Mouse (Mus musculus) MEL (cell line): ENCODE measurements around the gene Copz1. TPM values are rescaled to one million over a fixed set of nuclear protein-coding genes. Genes with fewer than 3 reads are reported as not detected.

ENCODE experiments used
- DNase-seq: peaks from one replicate; pipeline ENCODE4 v3.0.0; 2011; ENCODE audit warnings: low read depth, low spot score
- H3K27ac ChIP-seq: 2 replicates; pipeline ENCODE4 v1.5.1; 2012; ENCODE audit warnings: low read depth, mild to moderate bottlenecking, control low read depth, low read length, moderate library complexity; ENCODE audit not compliant: control insufficient read depth
- H3K27me3 ChIP-seq, 2 experiments: fragments of 150-350 bp in 1 of 2; sonication (generic) in 1 of 2; 2 replicates each; pipeline ENCODE4 v1.6.1; 2012; ENCODE audit warnings: low read length in 2 of 2, mild to moderate bottlenecking in 2 of 2, improper control_type of control experiment in 1 of 2, moderate library complexity in 1 of 2; ENCODE audit not compliant: insufficient read depth in 2 of 2, control insufficient read depth in 1 of 2
- H3K36me3 ChIP-seq, 2 experiments: 2 replicates each; pipeline ENCODE4 v1.6.1; 2012 to 2014; ENCODE audit warnings: low read length in 2 of 2, improper control_type of control experiment in 1 of 2, inconsistent platforms in 1 of 2, mild to moderate bottlenecking in 1 of 2; ENCODE audit not compliant: insufficient read depth in 2 of 2, control insufficient read depth in 1 of 2
- H3K4me1 ChIP-seq, 2 experiments: fragments of 150-350 bp in 1 of 2; sonication (generic) in 1 of 2; 2 replicates each; pipeline ENCODE4 v1.6.1; 2012; ENCODE audit warnings: low read length in 2 of 2, improper control_type of control experiment in 1 of 2, mild to moderate bottlenecking in 1 of 2; ENCODE audit not compliant: insufficient read depth in 2 of 2, control insufficient read depth in 1 of 2
- H3K4me3 ChIP-seq, 2 experiments: fragments of 150-350 bp in 1 of 2; sonication (generic) in 1 of 2; 2 replicates each; pipeline ENCODE4 v1.5.1; 2012; ENCODE audit warnings: low read depth in 2 of 2, low read length in 2 of 2, mild to moderate bottlenecking in 2 of 2, moderate library complexity in 2 of 2, control low read depth in 1 of 2, improper control_type of control experiment in 1 of 2; ENCODE audit not compliant: control insufficient read depth in 1 of 2, insufficient read depth in 1 of 2
- H3K79me2 ChIP-seq: 2 replicates; pipeline ENCODE4 v1.6.1; 2012; ENCODE audit warnings: mild to moderate bottlenecking, low read length, moderate library complexity; ENCODE audit not compliant: control insufficient read depth, poor library complexity, insufficient read depth
- H3K9ac ChIP-seq: 2 replicates; pipeline ENCODE4 v1.6.1; 2012; ENCODE audit warnings: low read depth, mild to moderate bottlenecking, control low read depth, low read length, moderate library complexity; ENCODE audit not compliant: control insufficient read depth, poor library complexity, severe bottlenecking
- H3K9me3 ChIP-seq: fragments of 150-350 bp; sonication (generic); replicated peaks from 2 replicates; pipeline ENCODE4 v1.6.1; 2012; ENCODE audit warnings: mild to moderate bottlenecking, low read length, improper control_type of control experiment, moderate library complexity; ENCODE audit not compliant: insufficient read depth
- BHLHE40 ChIP-seq: IDR thresholded peaks from 2 replicates; pipeline ENCODE4 v1.6.1; 2012; ENCODE audit warnings: low read depth, mild to moderate bottlenecking, inconsistent platforms, low read length, improper control_type of control experiment, borderline replicate concordance
- CHD1 ChIP-seq: IDR thresholded peaks from 2 replicates; pipeline ENCODE4 v1.6.1; 2012; ENCODE audit warnings: low read depth, mild to moderate bottlenecking, inconsistent platforms, low read length, improper control_type of control experiment
- CTCF ChIP-seq, 3 experiments: IDR thresholded peaks in 2 of 3; conservative IDR thresholded peaks in 1 of 3; 2 replicates each; pipeline ENCODE4 v1.5.1; 2011 to 2012; ENCODE audit warnings: low read length in 3 of 3, low read depth in 2 of 3, mild to moderate bottlenecking in 2 of 3, improper control_type of control experiment in 1 of 3, inconsistent platforms in 1 of 3, mixed read lengths in 1 of 3, moderate library complexity in 1 of 3; ENCODE audit not compliant: control insufficient read depth in 1 of 3, insufficient read depth in 1 of 3, poor library complexity in 1 of 3, severe bottlenecking in 1 of 3
- E2F4 ChIP-seq: IDR thresholded peaks from 2 replicates; pipeline ENCODE4 v1.6.1; 2011; ENCODE audit warnings: low read depth, low read length, improper control_type of control experiment, borderline replicate concordance
- ELF1 ChIP-seq: IDR thresholded peaks from 2 replicates; pipeline ENCODE4 v1.6.1; 2014; ENCODE audit warnings: low read depth, mild to moderate bottlenecking, inconsistent platforms, low read length, improper control_type of control experiment, moderate library complexity
- EP300 ChIP-seq, 2 experiments: IDR thresholded peaks; 2 replicates each; pipeline ENCODE4 v1.6.1; 2011; ENCODE audit warnings: improper control_type of control experiment in 2 of 2, low read length in 2 of 2, low read depth in 1 of 2, mild to moderate bottlenecking in 1 of 2
- GABPA ChIP-seq: IDR thresholded peaks from 2 replicates; pipeline ENCODE4 v1.6.1; 2012; ENCODE audit warnings: low read depth, mild to moderate bottlenecking, inconsistent platforms, low read length, improper control_type of control experiment, moderate library complexity
- GATA1 ChIP-seq: IDR thresholded peaks from 2 replicates; pipeline ENCODE4 v1.6.1; 2011; ENCODE audit warnings: low read depth, low read length, improper control_type of control experiment
- HCFC1 ChIP-seq: IDR thresholded peaks from 2 replicates; pipeline ENCODE4 v1.6.1; 2012; ENCODE audit warnings: low read depth, mild to moderate bottlenecking, inconsistent platforms, low read length, improper control_type of control experiment, moderate library complexity
- MAFK ChIP-seq: IDR thresholded peaks from 2 replicates; pipeline ENCODE4 v1.6.1; 2011; ENCODE audit warnings: low read depth, mild to moderate bottlenecking, low read length, improper control_type of control experiment, borderline replicate concordance
- MAX ChIP-seq: IDR thresholded peaks from 2 replicates; pipeline ENCODE4 v1.6.1; 2011; ENCODE audit warnings: low read length, improper control_type of control experiment
- MAZ ChIP-seq: IDR thresholded peaks from 2 replicates; pipeline ENCODE4 v1.6.1; 2012; ENCODE audit warnings: low read depth, mild to moderate bottlenecking, inconsistent platforms, low read length, improper control_type of control experiment
- NRF1 ChIP-seq: IDR thresholded peaks from 2 replicates; pipeline ENCODE4 v1.6.1; 2014; ENCODE audit warnings: low read depth, mild to moderate bottlenecking, inconsistent platforms, low read length, improper control_type of control experiment, moderate library complexity; ENCODE audit not compliant: poor library complexity, insufficient read depth, severe bottlenecking
- POLR2AphosphoS2 ChIP-seq: IDR thresholded peaks from 2 replicates; pipeline ENCODE4 v1.6.1; 2011; ENCODE audit warnings: low read length, improper control_type of control experiment
- POLR2AphosphoS5 ChIP-seq: IDR thresholded peaks from 2 replicates; pipeline ENCODE4 v1.6.1; 2012; ENCODE audit warnings: low read depth, borderline replicate concordance, mild to moderate bottlenecking, inconsistent platforms, low read length, moderate library complexity, mixed read lengths
- RAD21 ChIP-seq: IDR thresholded peaks from 2 replicates; pipeline ENCODE4 v1.6.1; 2011; ENCODE audit warnings: mild to moderate bottlenecking, low read depth, low read length, improper control_type of control experiment
- SIN3A ChIP-seq: IDR thresholded peaks from 2 replicates; pipeline ENCODE4 v1.6.1; 2012; ENCODE audit warnings: low read length, improper control_type of control experiment, inconsistent platforms
- SMC3 ChIP-seq: IDR thresholded peaks from 2 replicates; pipeline ENCODE4 v1.6.1; 2011; ENCODE audit warnings: low read depth, low read length, improper control_type of control experiment
- TCF12 ChIP-seq: IDR thresholded peaks from 2 replicates; pipeline ENCODE4 v1.6.1; 2014; ENCODE audit warnings: low read depth, mild to moderate bottlenecking, inconsistent platforms, low read length, improper control_type of control experiment, moderate library complexity
- USF2 ChIP-seq, 2 experiments: IDR thresholded peaks; 2 replicates each; pipeline ENCODE4 v1.6.1; 2011 to 2012; ENCODE audit warnings: improper control_type of control experiment in 2 of 2, low read length in 2 of 2, borderline replicate concordance in 1 of 2, inconsistent platforms in 1 of 2, low read depth in 1 of 2, mild to moderate bottlenecking in 1 of 2; ENCODE audit not compliant: insufficient read depth in 1 of 2
- ZKSCAN1 ChIP-seq: IDR thresholded peaks from 2 replicates; pipeline ENCODE4 v1.6.1; 2012; ENCODE audit warnings: low read depth, mild to moderate bottlenecking, inconsistent platforms, low read length, improper control_type of control experiment, moderate library complexity
- ZNF384 ChIP-seq: IDR thresholded peaks from 2 replicates; pipeline ENCODE4 v1.6.1; 2012; ENCODE audit warnings: low read depth, mild to moderate bottlenecking, inconsistent platforms, low read length, improper control_type of control experiment
- polyA plus RNA-seq, 2 experiments: library from polyadenylated mRNA; stranded (reverse) in 1 of 2; unstranded in 1 of 2; fragments of >175 nt in 1 of 2; fragments of >200 nt in 1 of 2; gene quantifications; 2 replicates each; pipeline versions ENCODE4 v1.2.1 to v1.2.4; 2012; ENCODE audit warnings: low replicate concordance in 2 of 2, low read depth in 1 of 2; ENCODE audit not compliant: insufficient read length in 2 of 2, insufficient read depth in 1 of 2, missing spikeins in 1 of 2
- total RNA-seq: library from RNA; depleted of rRNA; stranded (reverse); fragments of 300-350 nt; gene quantifications from 2 replicates; pipeline ENCODE4 v1.2.3, GENCODE M21; 2012

The Copz1 gene
- total and polyA plus RNA-seq, 3 experiments: 46.7 to 822 (median 117) TPM

DNA sequence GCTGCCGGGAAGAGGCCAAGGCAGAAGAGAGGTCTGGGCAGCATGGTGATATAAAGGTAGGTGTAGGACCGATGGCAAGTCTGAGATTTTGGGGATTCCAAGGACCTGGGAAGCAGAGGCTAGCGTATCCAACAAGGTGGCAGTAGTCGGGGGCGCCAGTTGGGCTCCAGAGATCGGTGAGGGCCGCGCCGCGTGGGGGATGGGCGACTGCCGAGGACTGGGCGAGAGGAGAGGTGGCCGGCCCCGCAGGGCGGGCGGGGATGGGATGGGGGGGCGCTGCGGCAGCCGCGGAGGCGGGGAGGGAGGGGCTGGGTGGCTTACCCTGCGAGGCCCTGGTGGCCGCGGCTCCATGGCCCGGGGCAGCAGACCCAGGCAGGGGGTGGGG lies 50.5 kb downstream of the Copz1 start:
- H3K9ac ChIP-seq: no peak overlapping the region
- no peak overlapping the region for H3K4me3 ChIP-seq
- no peak for TF ChIP-seq GATA1
- no peak for TF ChIP-seq ZNF384
- no peak for TF ChIP-seq SIN3A
- no peak for TF ChIP-seq MAZ
- TF ChIP-seq ZKSCAN1: no peak
- no peak for TF ChIP-seq BHLHE40
- no peak for TF ChIP-seq MAX
- no peak for TF ChIP-seq CHD1
- no peak for TF ChIP-seq POLR2AphosphoS5
- no peak for TF ChIP-seq MAFK
- no peak for TF ChIP-seq RAD21
- TF ChIP-seq CTCF (IDR thresholded peaks at IDR 0.05 in 2 of 3, conservative IDR thresholded peaks at IDR 0.05 in 1 of 3; ENCODE audit: control insufficient read depth in 1 of 3, insufficient read depth in 1 of 3, low read depth in 2 of 3, low read length in 3 of 3, poor library complexity in 1 of 3, severe bottlenecking in 1 of 3): no peak
- TF ChIP-seq POLR2AphosphoS2: no peak
- no peak for TF ChIP-seq ELF1
- no peak for TF ChIP-seq HCFC1
- TF ChIP-seq TCF12: no peak
- no peak for TF ChIP-seq GABPA
- TF ChIP-seq NRF1: no peak
- TF ChIP-seq E2F4: no peak
- H3K79me2 ChIP-seq: no peaks in the 10 kb centered on the region
- no peak overlapping the region for H3K27ac ChIP-seq
- no peaks in the 10 kb centered on the region for H3K9me3 ChIP-seq
- no peaks in the 10 kb centered on the region for H3K4me1 ChIP-seq
- DNase-seq: no peak
- no peaks in the 10 kb centered on the region for H3K27me3 ChIP-seq
- no peaks in the 10 kb centered on the region for H3K36me3 ChIP-seq

DNA sequence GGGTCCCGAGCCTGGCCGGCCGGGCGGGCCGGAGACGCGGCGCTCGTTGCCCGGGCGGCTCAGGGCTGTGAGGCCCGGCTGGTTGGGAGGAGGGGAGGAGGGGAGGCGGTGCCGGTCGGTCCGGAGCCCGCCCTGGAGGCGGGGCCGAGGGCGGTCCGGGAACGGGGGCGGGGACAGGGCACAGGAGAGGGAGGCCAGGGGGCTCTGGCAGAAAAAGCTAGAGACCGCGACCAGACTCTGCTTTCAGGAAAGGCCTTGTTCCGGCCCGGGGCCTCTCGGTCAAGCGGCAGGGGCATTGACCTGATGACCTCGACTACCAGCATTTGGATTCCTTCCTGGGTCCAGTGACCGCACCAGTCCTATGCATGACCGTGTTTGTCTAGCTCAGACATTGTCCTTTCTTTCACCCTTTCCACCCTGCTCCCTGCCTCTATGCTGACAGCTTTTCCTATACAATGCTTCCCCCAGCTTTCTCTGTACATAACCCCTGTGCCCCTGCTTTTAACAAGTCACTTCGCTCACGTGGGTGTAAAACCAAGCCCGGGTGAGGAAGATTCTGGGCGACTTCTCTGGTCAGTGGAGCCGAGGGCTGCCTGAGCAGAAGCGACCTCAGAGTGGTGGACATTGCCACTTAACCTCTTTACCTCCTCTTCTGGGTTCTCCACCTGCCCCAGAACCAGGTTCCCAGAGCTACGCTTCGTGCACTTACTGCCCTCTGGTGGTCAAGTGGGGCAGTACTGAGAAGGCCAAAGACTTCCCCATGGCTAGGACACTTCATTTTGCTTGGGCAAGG lies 51.1 kb downstream of the Copz1 start:
- H3K36me3 ChIP-seq: no peaks in the 10 kb centered on the region
- H3K27ac ChIP-seq: no peak overlapping the region
- H3K9me3 ChIP-seq: no peaks in the 10 kb centered on the region
- H3K9ac ChIP-seq: no peak overlapping the region
- no peak for TF ChIP-seq MAFK
- TF ChIP-seq MAX: no peak
- no peak for TF ChIP-seq E2F4
- TF ChIP-seq RAD21: peak; percentile 24
- peak; percentile 62 to 73 (median 66) for TF ChIP-seq CTCF (IDR thresholded peaks at IDR 0.05 in 2 of 3, conservative IDR thresholded peaks at IDR 0.05 in 1 of 3; ENCODE audit: control insufficient read depth in 1 of 3, insufficient read depth in 1 of 3, low read depth in 2 of 3, low read length in 3 of 3, poor library complexity in 1 of 3, severe bottlenecking in 1 of 3)
- no peak for TF ChIP-seq EP300 (IDR thresholded peaks at IDR 0.05; ENCODE audit: low read depth in 1 of 2, low read length in 2 of 2)
- TF ChIP-seq TCF12: no peak
- no peak for TF ChIP-seq ELF1
- TF ChIP-seq SIN3A: no peak
- TF ChIP-seq SMC3: peak; percentile 38
- no peak for TF ChIP-seq ZNF384
- no peak for TF ChIP-seq USF2 (IDR thresholded peaks at IDR 0.05; ENCODE audit: borderline replicate concordance in 1 of 2, insufficient read depth in 1 of 2, low read depth in 1 of 2, low read length in 2 of 2)
- H3K27me3 ChIP-seq: no peaks in the 10 kb centered on the region
- no peak overlapping the region for H3K4me3 ChIP-seq
- no peaks in the 10 kb centered on the region for H3K4me1 ChIP-seq
- no peak for DNase-seq
- no peaks in the 10 kb centered on the region for H3K79me2 ChIP-seq
